Mouse (Mus musculus) heart, embryonic 15.5 days (tissue): ENCODE measurements at regions not wholly inside any gene's neighbourhood (a gene's known extent, or its start where the extent isn't known, plus 50 kb on each side); places are given as distances from the start of the nearest gene placed in this dataset.

Experiments
- ATAC-seq: fragments of 200-750 bp; cut with Nextera tagmentation; replicated peaks from 2 replicates; pipeline ENCODE4 v1.8.0; 2017; ENCODE audit warnings: low read depth, moderate TSS enrichment; ENCODE audit not compliant: insufficient number of reproducible peaks, insufficient read depth, low FRiP score
- H3K27ac ChIP-seq: fragments of 300-500 bp; sonication (generic); 2 replicates; pipeline ENCODE4 v1.5.1; 2015; ENCODE audit warnings: mild to moderate bottlenecking, inconsistent platforms
- H3K27me3 ChIP-seq: fragments of 300-500 bp; sonication (generic); 2 replicates; pipeline ENCODE4 v1.6.1; 2015; ENCODE audit warnings: inconsistent platforms
- H3K36me3 ChIP-seq: fragments of 300-500 bp; sonication (generic); 2 replicates; pipeline ENCODE4 v1.6.1; 2015; ENCODE audit warnings: mild to moderate bottlenecking, inconsistent platforms
- H3K4me1 ChIP-seq: fragments of 300-500 bp; sonication (generic); replicated peaks from 2 replicates; pipeline ENCODE4 v1.6.1; 2015; ENCODE audit warnings: inconsistent platforms
- H3K4me2 ChIP-seq: fragments of 300-500 bp; sonication (generic); 2 replicates; pipeline ENCODE4 v1.6.1; 2015; ENCODE audit warnings: inconsistent platforms, mild to moderate bottlenecking, moderate library complexity
- H3K4me3 ChIP-seq: fragments of 300-500 bp; sonication (generic); 2 replicates; pipeline ENCODE4 v1.5.1; 2015; ENCODE audit warnings: mild to moderate bottlenecking, inconsistent platforms
- H3K9ac ChIP-seq: fragments of 300-500 bp; sonication (generic); 2 replicates; pipeline ENCODE4 v1.6.1; 2015; ENCODE audit warnings: mild to moderate bottlenecking, inconsistent platforms
- H3K9me3 ChIP-seq: fragments of 300-500 bp; sonication (generic); replicated peaks from 2 replicates; pipeline ENCODE4 v1.6.1; 2016; ENCODE audit warnings: inconsistent platforms
- WGBS: fragments of 180-500 bp; shearing (Covaris S2); methylation state at CpG from one replicate; pipeline ENCODE4 v1.1.7; 2015; ENCODE audit warnings: mixed read lengths; 5-methylcytosine and 5-hydroxymethylcytosine counted together

GRCm38 (mm10) chr1:143946933-143947332 is 57.0 kb downstream of the Rgs2 start:
- H3K9me3 ChIP-seq = no peaks in the 10 kb centered on the region
- no peaks in the 10 kb centered on the region for H3K4me1 ChIP-seq
- no peaks in the 10 kb centered on the region for H3K36me3 ChIP-seq
- H3K4me2 ChIP-seq = no peak overlapping the region
- ATAC-seq = no peak
- no peak overlapping the region for H3K4me3 ChIP-seq
- H3K27ac ChIP-seq = no peak overlapping the region
- H3K27me3 ChIP-seq = no peaks in the 10 kb centered on the region
- no peak overlapping the region for H3K9ac ChIP-seq

DNA sequence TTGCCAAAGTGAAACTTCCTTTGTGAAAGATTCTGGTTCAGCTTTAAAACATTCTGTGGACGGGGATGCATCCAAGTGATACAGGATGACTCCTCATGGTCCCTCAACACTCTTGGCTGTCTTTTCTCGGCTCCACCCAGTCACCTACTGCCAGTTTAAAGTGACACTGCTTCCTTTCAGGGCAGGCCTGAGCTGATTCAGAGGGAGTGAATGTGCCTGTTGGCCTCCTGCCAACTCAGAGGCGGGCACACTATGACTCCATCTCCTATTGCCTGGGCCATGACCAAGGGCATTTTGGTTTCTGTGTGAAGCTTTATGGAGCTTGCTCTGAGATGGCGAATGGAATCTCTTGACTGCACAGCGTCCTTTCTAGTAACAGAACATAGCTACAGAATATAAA is 62.5 kb downstream of the Rgs2 start:
- Histone ChIP-seq H3K36me3 (no peaks in the 10 kb centered on the region), H3K9me3 (no peaks in the 10 kb centered on the region), H3K4me1 (peaks cover 3% of the 10 kb centered on the region; the same call in 1 of the 2 replicates), H3K9ac (no peak overlapping the region), H3K4me3 (no peak overlapping the region), H3K27ac (no peak overlapping the region), H3K27me3 (no peaks in the 10 kb centered on the region), H3K4me2 (no peak overlapping the region)
- peak; percentile 87 for ATAC-seq
- WGBS = 38% methylated on average over 5 of the region's 5 CpGs

GRCm38 (mm10) chr1:143939511-143939910 is 64.5 kb downstream of the Rgs2 start:
- 26% methylated on average over 2 of the region's 2 CpGs for WGBS
- no peak for ATAC-seq
- Histone ChIP-seq H3K4me1 (peaks cover 3% of the 10 kb centered on the region; the same call in 1 of the 2 replicates), H3K9me3 (no peaks in the 10 kb centered on the region), H3K4me2 (no peak overlapping the region), H3K36me3 (no peaks in the 10 kb centered on the region), H3K27me3 (no peaks in the 10 kb centered on the region), H3K9ac (no peak overlapping the region), H3K27ac (no peak overlapping the region), H3K4me3 (no peak overlapping the region)

- H3K36me3 ChIP-seq = no peaks in the 10 kb centered on the region
- 66% methylated on average over 3 of the region's 3 CpGs for WGBS
- H3K9me3 ChIP-seq = no peaks in the 10 kb centered on the region
- H3K9ac ChIP-seq = no peak overlapping the region
- H3K4me2 ChIP-seq = no peak overlapping the region
- H3K27ac ChIP-seq = no peak overlapping the region
- no peak for ATAC-seq
- peaks cover 3% of the 10 kb centered on the region; the same call in 1 of the 2 replicates for H3K4me1 ChIP-seq
- H3K27me3 ChIP-seq = no peaks in the 10 kb centered on the region
- no peak overlapping the region for H3K4me3 ChIP-seq
Observed at GRCm38 (mm10) chr1:143938569-143938968, 65.4 kb downstream of the Rgs2 start.

GRCm38 (mm10) chr1:143930798-143931197 is 73.2 kb downstream of the Rgs2 start:
- WGBS = 49% methylated on average over 3 of the region's 3 CpGs
- Histone ChIP-seq H3K4me3 (no peak overlapping the region), H3K4me2 (no peak overlapping the region), H3K4me1 (no peaks in the 10 kb centered on the region), H3K36me3 (no peaks in the 10 kb centered on the region), H3K9me3 (no peaks in the 10 kb centered on the region), H3K27me3 (no peaks in the 10 kb centered on the region), H3K27ac (no peak overlapping the region), H3K9ac (no peak overlapping the region)
- ATAC-seq = no peak

GRCm38 (mm10) chr1:143929567-143930165 is 74.3 kb downstream of the Rgs2 start:
- Histone ChIP-seq H3K27ac (no peak overlapping the region), H3K4me2 (no peak overlapping the region), H3K9me3 (no peaks in the 10 kb centered on the region), H3K36me3 (no peaks in the 10 kb centered on the region), H3K27me3 (no peaks in the 10 kb centered on the region), H3K9ac (no peak overlapping the region), H3K4me1 (no peaks in the 10 kb centered on the region), H3K4me3 (no peak overlapping the region)
- 53% methylated on average over 5 of the region's 5 CpGs for WGBS
- ATAC-seq = no peak

GRCm38 (mm10) chr1:143922499-143922898 is 81.5 kb downstream of the Rgs2 start:
- Histone ChIP-seq H3K36me3 (no peaks in the 10 kb centered on the region), H3K9me3 (no peaks in the 10 kb centered on the region), H3K27ac (no peak overlapping the region), H3K4me2 (no peak overlapping the region), H3K27me3 (no peaks in the 10 kb centered on the region), H3K4me3 (no peak overlapping the region), H3K4me1 (no peaks in the 10 kb centered on the region), H3K9ac (no peak overlapping the region)
- 50% methylated on average over 1 of the region's 1 CpGs for WGBS
- ATAC-seq = no peak

GRCm38 (mm10) chr1:143920256-143920655 is 83.7 kb downstream of the Rgs2 start:
- Histone ChIP-seq H3K4me2 (no peak overlapping the region), H3K27me3 (no peaks in the 10 kb centered on the region), H3K27ac (no peak overlapping the region), H3K9me3 (no peaks in the 10 kb centered on the region), H3K9ac (no peak overlapping the region), H3K4me1 (no peaks in the 10 kb centered on the region), H3K4me3 (no peak overlapping the region), H3K36me3 (no peaks in the 10 kb centered on the region)
- WGBS = 77% methylated on average over 7 of the region's 7 CpGs
- no peak for ATAC-seq

GRCm38 (mm10) chr1:143918949-143919348 is 85.0 kb downstream of the Rgs2 start:
- no peaks in the 10 kb centered on the region for H3K4me1 ChIP-seq
- ATAC-seq = no peak
- no peak overlapping the region for H3K27ac ChIP-seq
- H3K4me3 ChIP-seq = no peak overlapping the region
- no peak overlapping the region for H3K9ac ChIP-seq
- no peaks in the 10 kb centered on the region for H3K27me3 ChIP-seq
- WGBS = 77% methylated on average over 5 of the region's 5 CpGs
- H3K36me3 ChIP-seq = no peaks in the 10 kb centered on the region
- no peak overlapping the region for H3K4me2 ChIP-seq
- H3K9me3 ChIP-seq = no peaks in the 10 kb centered on the region

DNA sequence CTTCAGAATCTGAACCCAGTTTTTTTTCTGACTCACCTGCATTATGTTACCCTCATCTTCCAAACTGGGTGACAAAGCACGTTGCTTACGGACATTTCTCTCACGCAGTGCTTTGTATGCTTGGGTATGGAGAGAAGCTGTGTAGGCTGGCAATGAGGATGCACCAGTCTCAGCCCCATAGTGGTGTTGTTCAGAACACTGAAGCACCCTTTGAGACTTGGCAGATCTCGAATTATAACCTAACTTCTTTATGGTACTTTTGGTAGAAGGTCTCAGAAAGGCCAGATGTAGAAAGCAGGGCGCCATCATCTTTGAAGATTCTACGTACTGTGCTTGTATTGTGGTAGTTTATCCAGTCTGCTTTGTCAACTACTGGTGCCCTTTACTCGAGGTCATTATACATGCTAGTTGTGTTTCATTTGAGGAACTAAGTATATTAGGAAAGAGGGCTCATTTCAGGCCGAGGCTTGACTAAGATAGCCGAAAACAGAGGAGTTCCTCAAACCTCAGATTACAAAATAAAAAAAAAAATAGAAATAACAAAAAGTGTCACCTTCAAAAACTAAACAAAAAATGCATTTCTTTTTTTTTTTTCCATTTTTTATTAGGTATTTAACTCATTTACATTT is 85.7 kb downstream of the Rgs2 start:
- no peaks in the 10 kb centered on the region for H3K9me3 ChIP-seq
- no peak overlapping the region for H3K9ac ChIP-seq
- WGBS = 78% methylated on average over 9 of the region's 9 CpGs
- no peaks in the 10 kb centered on the region for H3K36me3 ChIP-seq
- H3K27me3 ChIP-seq = no peaks in the 10 kb centered on the region
- H3K4me3 ChIP-seq = no peak overlapping the region
- H3K4me2 ChIP-seq = no peak overlapping the region
- no peaks in the 10 kb centered on the region for H3K4me1 ChIP-seq
- H3K27ac ChIP-seq = no peak overlapping the region
- ATAC-seq = no peak

GRCm38 (mm10) chr1:143917623-143918022 is 86.3 kb downstream of the Rgs2 start:
- no peak for ATAC-seq
- Histone ChIP-seq H3K27ac (no peak overlapping the region), H3K36me3 (no peaks in the 10 kb centered on the region), H3K9ac (no peak overlapping the region), H3K9me3 (no peaks in the 10 kb centered on the region), H3K4me1 (no peaks in the 10 kb centered on the region), H3K4me2 (no peak overlapping the region), H3K4me3 (no peak overlapping the region), H3K27me3 (no peaks in the 10 kb centered on the region)
- 50% methylated on average over 5 of the region's 5 CpGs for WGBS

DNA sequence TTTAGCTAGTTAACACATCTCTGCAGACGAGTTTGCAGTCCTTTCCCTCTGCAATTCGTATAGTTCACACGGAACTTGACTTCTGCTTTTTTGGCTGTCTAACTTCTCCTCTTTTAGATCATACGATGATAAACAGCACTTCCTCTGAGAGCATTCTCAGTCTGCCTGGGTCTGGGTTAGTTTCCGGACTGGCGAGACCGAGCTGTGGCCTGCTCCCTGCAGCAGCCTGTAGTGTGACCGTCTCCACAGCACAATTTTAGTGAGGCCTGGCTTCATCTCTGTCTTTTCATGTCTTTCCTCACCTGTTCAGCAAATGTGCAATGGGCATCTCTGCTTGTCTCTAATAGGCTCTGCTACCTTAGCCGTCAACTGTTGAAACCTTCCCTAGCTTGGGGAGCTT is 87.4 kb downstream of the Rgs2 start:
- H3K27me3 ChIP-seq = no peaks in the 10 kb centered on the region
- H3K27ac ChIP-seq = no peak overlapping the region; the same call in 1 of the 2 replicates
- no peak overlapping the region for H3K4me3 ChIP-seq
- no peaks in the 10 kb centered on the region for H3K36me3 ChIP-seq
- H3K9ac ChIP-seq = no peak overlapping the region
- no peaks in the 10 kb centered on the region for H3K9me3 ChIP-seq
- 66% methylated on average over 9 of the region's 9 CpGs for WGBS
- H3K4me1 ChIP-seq = no peaks in the 10 kb centered on the region
- no peak for ATAC-seq
- no peak overlapping the region for H3K4me2 ChIP-seq
